Mouse (Mus musculus) C2C12 (cell line): ENCODE results near the gene Sema6c.

ENCODE experiments used
- CEBPB ChIP-seq: IDR thresholded peaks from one replicate; pipeline ENCODE4 v1.6.1; 2011; ENCODE audit warnings: low read depth, mild to moderate bottlenecking, control low read depth, moderate library complexity
- CTCF ChIP-seq: IDR thresholded peaks from one replicate; pipeline ENCODE4 v1.5.1; 2011; ENCODE audit not compliant: control insufficient read depth, insufficient read depth, insufficient read length
- MAX ChIP-seq: IDR thresholded peaks from one replicate; pipeline ENCODE4 v1.6.1; 2011; ENCODE audit warnings: mild to moderate bottlenecking, control low read depth
- MYOD1 ChIP-seq: IDR thresholded peaks from one replicate; pipeline ENCODE4 v1.6.1; 2011; ENCODE audit warnings: low read depth; ENCODE audit not compliant: control insufficient read depth, insufficient read length
- MYOG ChIP-seq: IDR thresholded peaks from one replicate; pipeline ENCODE4 v1.6.1; 2011; ENCODE audit not compliant: control insufficient read depth, insufficient read length; ENCODE audit errors: extremely low read depth
- USF1 ChIP-seq: IDR thresholded peaks from one replicate; pipeline ENCODE4 v1.6.1; 2011; ENCODE audit warnings: low read depth, mild to moderate bottlenecking, control low read depth, moderate library complexity

DNA sequence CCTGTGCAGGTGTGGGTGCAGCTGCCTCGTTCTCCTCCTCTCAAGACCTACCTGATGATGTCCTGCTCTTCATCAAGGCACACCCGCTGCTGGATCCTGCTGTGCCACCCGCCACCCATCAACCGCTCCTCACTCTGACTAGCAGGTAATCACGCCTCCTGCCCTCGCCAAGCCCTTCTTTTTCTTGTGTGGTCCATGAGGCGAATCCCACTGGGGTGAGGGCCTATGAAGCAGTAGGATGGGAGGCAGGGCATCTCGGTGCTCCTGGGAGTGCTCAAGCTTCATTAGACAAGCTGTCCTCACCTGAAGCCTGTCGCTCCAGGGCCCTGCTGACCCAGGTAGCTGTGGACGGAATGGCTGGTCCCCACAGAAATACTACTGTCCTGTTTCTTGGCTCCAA lies 9.7 kb downstream of the Sema6c start:
- no peak for TF ChIP-seq CTCF
- TF ChIP-seq CEBPB: no peak
- TF ChIP-seq MYOG: no peak
- no peak for TF ChIP-seq MYOD1
- TF ChIP-seq USF1: no peak
- no peak for TF ChIP-seq MAX
